33 mouse cellular contexts compared by ENCODE assay signal in genomic region chr13:34106999-34107398, GRCm38 (mm10). TPM values are rescaled to one million over a fixed set of nuclear protein-coding genes. Genes with fewer than 3 reads are reported as not detected.
DNase-seq lines count a peak whose midpoint lies in the region; ATAC-seq and TF ChIP-seq lines count a peak whose summit lies in the region.
"Had no signal": no experiment of that assay in that cellular context is flagged by ENCODE, and none has a peak within 500 bp of the region (broad histone marks: within the 10 kb centered on the region; RNA-seq: fewer than 3 reads in every experiment).

No protein-coding gene starts in this region.

- TF ChIP-seq CTCF in intestine, postnatal 0 days (IDR thresholded peaks at IDR 0.05; ENCODE audit: low read depth): no peak
- no peak for TF ChIP-seq CTCF in MEL (IDR thresholded peaks at IDR 0.05 in 2 of 3, conservative IDR thresholded peaks at IDR 0.05 in 1 of 3; ENCODE audit: control insufficient read depth in 1 of 3, insufficient read depth in 1 of 3, low read depth in 2 of 3, low read length in 3 of 3, poor library complexity in 1 of 3, severe bottlenecking in 1 of 3)

- intact Hi-C loops in gastrocnemius, postnatal 36 days (cut with DNase I): no loop called here

- H3K27me3 ChIP-seq in intestine, postnatal 0 days (replicated peaks; ENCODE audit: control insufficient read depth, insufficient read depth, low read length): no peaks in the 10 kb centered on the region
- H3K27me3 ChIP-seq in intestine, embryonic 16.5 days (replicated peaks; ENCODE audit: control insufficient read depth, insufficient read depth, low read length): no peaks in the 10 kb centered on the region
- H3K27me3 ChIP-seq in MEL (ENCODE audit: control insufficient read depth in 1 of 2, insufficient read depth in 2 of 2, low read length in 2 of 2): no peaks in the 10 kb centered on the region
- no peaks in the 10 kb centered on the region for H3K27me3 ChIP-seq in neural tube, embryonic 15.5 days (replicated peaks)
- H3K27me3 ChIP-seq: embryonic facial prominence, embryonic 13.5 days; forebrain, embryonic 15.5 days; hindbrain, embryonic 15.5 days; neural tube, embryonic 12.5 days; stomach, embryonic 15.5 days had no signal

- 88% methylated on average over 1 of the region's 1 CpGs for WGBS in intestine, postnatal 0 days
- WGBS in intestine, embryonic 16.5 days: 91% methylated on average over 1 of the region's 1 CpGs
- WGBS in neural tube, embryonic 15.5 days: 65% methylated on average over 1 of the region's 1 CpGs

- no peaks in the 10 kb centered on the region for H3K79me2 ChIP-seq in MEL (ENCODE audit: control insufficient read depth, insufficient read depth, low read length, poor library complexity)

- no peak overlapping the region for H3K4me3 ChIP-seq in intestine, postnatal 0 days (ENCODE audit: low read depth, low read length)
- H3K4me3 ChIP-seq in intestine, embryonic 16.5 days (ENCODE audit: low read length): no peak overlapping the region
- no peak overlapping the region for H3K4me3 ChIP-seq in MEL (ENCODE audit: control insufficient read depth in 1 of 2, insufficient read depth in 1 of 2, low read depth in 2 of 2, low read length in 2 of 2)
- H3K4me3 ChIP-seq in neural tube, embryonic 15.5 days (replicated peaks): no peak overlapping the region
- H3K4me3 ChIP-seq: embryonic facial prominence, embryonic 13.5 days; forebrain, embryonic 10.5 days; forebrain, embryonic 15.5 days; hindbrain, embryonic 15.5 days; layer of hippocampus, adult 2 months; left cerebral cortex, adult 2 months; liver, embryonic 13.5 days; midbrain, embryonic 10.5 days; neural tube, embryonic 12.5 days; stomach, embryonic 15.5 days had no signal

- no peak for ATAC-seq in intestine, postnatal 0 days
- ATAC-seq in intestine, embryonic 16.5 days: no peak; the same call in 1 of the 2 replicates
- peak; percentile 97 for ATAC-seq in granulocyte monocyte progenitor cell, adult 5-6 weeks (replicated peaks; ENCODE audit: poor library complexity, severe bottlenecking)
- ATAC-seq in neural tube, embryonic 15.5 days (ENCODE audit: low FRiP score): peak; percentile 76
- ATAC-seq: forebrain, embryonic 15.5 days; lung, postnatal 0 days; midbrain, embryonic 16.5 days had no signal

- no peaks in the 10 kb centered on the region for H3K36me3 ChIP-seq in intestine, postnatal 0 days (ENCODE audit: control insufficient read depth, insufficient read depth)
- no peaks in the 10 kb centered on the region for H3K36me3 ChIP-seq in intestine, embryonic 16.5 days (ENCODE audit: control insufficient read depth, insufficient read depth, low read length)
- H3K36me3 ChIP-seq in MEL (ENCODE audit: control insufficient read depth in 1 of 2, insufficient read depth in 2 of 2, low read length in 2 of 2): peaks cover 0 to 7% of the 10 kb centered on the region in 2 experiments; a peak in 2 of 4 replicates
- no peaks in the 10 kb centered on the region for H3K36me3 ChIP-seq in neural tube, embryonic 15.5 days
- H3K36me3 ChIP-seq: embryonic facial prominence, embryonic 13.5 days; forebrain, embryonic 10.5 days; forebrain, embryonic 15.5 days; hindbrain, embryonic 15.5 days; liver, embryonic 13.5 days; midbrain, embryonic 10.5 days; neural tube, embryonic 12.5 days; stomach, embryonic 15.5 days had no signal

- no peak for TF ChIP-seq POLR2A in MEL (IDR thresholded peaks at IDR 0.05; ENCODE audit: control insufficient read depth in 1 of 2, insufficient read depth in 1 of 2, low read depth in 1 of 2, low read length in 2 of 2, poor library complexity in 1 of 2)

- H3K4me2 ChIP-seq in intestine, postnatal 0 days (replicated peaks; ENCODE audit: low read depth): no peak overlapping the region
- no peak overlapping the region for H3K4me2 ChIP-seq in intestine, embryonic 16.5 days (ENCODE audit: low read depth, low read length)
- no peak overlapping the region for H3K4me2 ChIP-seq in neural tube, embryonic 15.5 days
- H3K4me2 ChIP-seq: embryonic facial prominence, embryonic 13.5 days; forebrain, embryonic 15.5 days; hindbrain, embryonic 15.5 days; liver, embryonic 13.5 days; neural tube, embryonic 12.5 days; stomach, embryonic 15.5 days had no signal

- no peak for TF ChIP-seq RAD21 in MEL (IDR thresholded peaks at IDR 0.05; ENCODE audit: low read depth, low read length)

- peak; percentile 76 for DNase-seq in MEL (ENCODE audit: low read depth, low spot score)
- no peak for DNase-seq in kidney, postnatal 4 days
- no peak for DNase-seq in gastrocnemius, postnatal 36 days
- no peak for DNase-seq in kidney, postnatal 36 days
- DNase-seq: adrenal gland, adult 2 months; B cell, adult 2 months; cerebellum, adult 11 months; cerebellum, adult 9-10 months; gastrocnemius, postnatal 25 days; kidney, adult 8-10 months; kidney, postnatal 14 days; left cerebral cortex, postnatal 4 days; liver, embryonic 13.5 days; lung, adult 18-20 months; lung, postnatal 4 days; retina, postnatal 1 day; right cerebral cortex, postnatal 14 days had no signal

- no peak for TF ChIP-seq EP300 in MEL (IDR thresholded peaks at IDR 0.05; ENCODE audit: low read depth in 1 of 2, low read length in 2 of 2)

- no peaks in the 10 kb centered on the region for H3K9me3 ChIP-seq in intestine, postnatal 0 days (ENCODE audit: control insufficient read depth)
- H3K9me3 ChIP-seq in intestine, embryonic 16.5 days (ENCODE audit: control insufficient read depth, low read length): no peaks in the 10 kb centered on the region
- H3K9me3 ChIP-seq in MEL (replicated peaks; ENCODE audit: insufficient read depth, low read length): no peaks in the 10 kb centered on the region
- H3K9me3 ChIP-seq in neural tube, embryonic 15.5 days (replicated peaks): no peaks in the 10 kb centered on the region
- H3K9me3 ChIP-seq: embryonic facial prominence, embryonic 13.5 days; forebrain, embryonic 10.5 days; forebrain, embryonic 15.5 days; hindbrain, embryonic 15.5 days; liver, embryonic 13.5 days; midbrain, embryonic 10.5 days; neural tube, embryonic 12.5 days; stomach, embryonic 15.5 days had no signal

- H3K9ac ChIP-seq in intestine, postnatal 0 days (ENCODE audit: low read depth, low read length): no peak overlapping the region
- H3K9ac ChIP-seq in intestine, embryonic 16.5 days (ENCODE audit: low read depth, low read length): no peak overlapping the region
- peak overlapping the region; percentile 44 for H3K9ac ChIP-seq in MEL (ENCODE audit: control insufficient read depth, low read depth, low read length, poor library complexity, severe bottlenecking)
- no peak overlapping the region for H3K9ac ChIP-seq in neural tube, embryonic 15.5 days (replicated peaks)
- H3K9ac ChIP-seq: embryonic facial prominence, embryonic 13.5 days; forebrain, embryonic 15.5 days; hindbrain, embryonic 15.5 days; liver, embryonic 13.5 days; neural tube, embryonic 12.5 days; stomach, embryonic 15.5 days had no signal

- no peaks in the 10 kb centered on the region for H3K4me1 ChIP-seq in intestine, postnatal 0 days (replicated peaks; ENCODE audit: control insufficient read depth, insufficient read depth, low read length)
- no peaks in the 10 kb centered on the region for H3K4me1 ChIP-seq in intestine, embryonic 16.5 days (ENCODE audit: control insufficient read depth, insufficient read depth, low read length)
- peaks cover 2 to 5% of the 10 kb centered on the region in 2 experiments; a peak in 3 of 4 replicates for H3K4me1 ChIP-seq in MEL (ENCODE audit: control insufficient read depth in 1 of 2, insufficient read depth in 2 of 2, low read length in 2 of 2)
- no peaks in the 10 kb centered on the region for H3K4me1 ChIP-seq in neural tube, embryonic 15.5 days
- H3K4me1 ChIP-seq: embryonic facial prominence, embryonic 13.5 days; forebrain, embryonic 15.5 days; hindbrain, embryonic 15.5 days; neural tube, embryonic 12.5 days; stomach, embryonic 15.5 days had no signal

- peak overlapping the region; percentile 16; the same call in 1 of the 2 replicates for H3K27ac ChIP-seq in intestine, postnatal 0 days (ENCODE audit: low read depth, low read length)
- H3K27ac ChIP-seq in intestine, embryonic 16.5 days (ENCODE audit: low read length): no peak overlapping the region
- peak overlapping the region; percentile 35; the same call in 1 of the 2 replicates for H3K27ac ChIP-seq in MEL (ENCODE audit: control insufficient read depth, low read depth, low read length)
- no peak overlapping the region for H3K27ac ChIP-seq in neural tube, embryonic 15.5 days (replicated peaks)
- H3K27ac ChIP-seq: embryonic facial prominence, embryonic 13.5 days; forebrain, embryonic 10.5 days; forebrain, embryonic 15.5 days; hindbrain, embryonic 15.5 days; layer of hippocampus, adult 2 months; left cerebral cortex, adult 2 months; liver, embryonic 13.5 days; midbrain, embryonic 10.5 days; neural tube, embryonic 12.5 days; stomach, embryonic 15.5 days had no signal

RNA-seq across cellular contexts. Expression of gene Tubb2b, which starts 23.3 kb away (rescaled TPM):
- 14.1 and 15.4 TPM in 2 replicates for polyA plus RNA-seq in intestine, postnatal 0 days (2015; fragmentation: Nextera tagmentation; extraction: Ambion mirVana)
- polyA plus RNA-seq in intestine, embryonic 16.5 days (2015; fragmentation: Nextera tagmentation; extraction: Ambion mirVana): 30.4 and 36.0 TPM in 2 replicates
- total RNA-seq in MEL (2012; rRNA removed): 1.4 and 2.7 TPM in 2 replicates
- 10 to 100 TPM in 1 of 2 experiments, not detected in 1; 10.6 TPM for polyA plus RNA-seq in MEL (2012; ENCODE audit: insufficient read depth in 1 of 2, insufficient read length in 2 of 2, low read depth in 1 of 2, low replicate concordance in 2 of 2, missing spikeins in 1 of 2)
- total RNA-seq in granulocyte monocyte progenitor cell, adult 5-6 weeks (2014; fragmentation: Nextera tagmentation): not detected in 2 replicates
- total RNA-seq in granulocyte monocyte progenitor cell, adult 5-6 weeks (2017): not detected in 2 replicates
- polyA plus RNA-seq in neural tube, embryonic 15.5 days (2015; fragmentation: Nextera tagmentation; extraction: Ambion mirVana): 777 and 1,015 TPM in 2 replicates
- total RNA-seq in gastrocnemius, postnatal 36 days (2021): 1 to 10 TPM; 1.6 to 2.1 TPM
- total RNA-seq: hematopoietic stem cell, adult 5-6 weeks had no signal

RNA-seq across cellular contexts. Expression of gene Tubb2a, which starts 29.2 kb away (rescaled TPM):
- 218 and 292 TPM in 2 replicates for polyA plus RNA-seq in intestine, postnatal 0 days (2015; fragmentation: Nextera tagmentation; extraction: Ambion mirVana)
- 149 and 162 TPM in 2 replicates for polyA plus RNA-seq in intestine, embryonic 16.5 days (2015; fragmentation: Nextera tagmentation; extraction: Ambion mirVana)
- total RNA-seq in MEL (2012; rRNA removed): 38.8 and 68.8 TPM in 2 replicates
- polyA plus RNA-seq in MEL (2012; ENCODE audit: insufficient read depth in 1 of 2, insufficient read length in 2 of 2, low read depth in 1 of 2, low replicate concordance in 2 of 2, missing spikeins in 1 of 2): 10 to 100 TPM in 1 of 2 experiments, not detected in 1; 55.9 TPM
- total RNA-seq in granulocyte monocyte progenitor cell, adult 5-6 weeks (2014; fragmentation: Nextera tagmentation): 2.3 and 3.4 TPM in 2 replicates
- 7.0 and 8.5 TPM in 2 replicates for total RNA-seq in granulocyte monocyte progenitor cell, adult 5-6 weeks (2017)
- polyA plus RNA-seq in neural tube, embryonic 15.5 days (2015; fragmentation: Nextera tagmentation; extraction: Ambion mirVana): 2,701 and 3,281 TPM in 2 replicates
- total RNA-seq in gastrocnemius, postnatal 36 days (2021): 10 to 100 TPM; 11.4 to 11.5 TPM

RNA-seq across cellular contexts. Expression of gene Psmg4, which starts 55.8 kb away (rescaled TPM):
- 62.8 and 69.8 TPM in 2 replicates for polyA plus RNA-seq in intestine, postnatal 0 days (2015; fragmentation: Nextera tagmentation; extraction: Ambion mirVana)
- polyA plus RNA-seq in intestine, embryonic 16.5 days (2015; fragmentation: Nextera tagmentation; extraction: Ambion mirVana): 66.7 and 67.2 TPM in 2 replicates
- total RNA-seq in MEL (2012; rRNA removed): 146 and 161 TPM in 2 replicates
- polyA plus RNA-seq in MEL (2012; ENCODE audit: insufficient read depth in 1 of 2, insufficient read length in 2 of 2, low read depth in 1 of 2, low replicate concordance in 2 of 2, missing spikeins in 1 of 2): 100 to 1,000 TPM in 1 of 2 experiments, not detected in 1; 121 TPM
- 50.2 and 81.2 TPM in 2 replicates for total RNA-seq in granulocyte monocyte progenitor cell, adult 5-6 weeks (2014; fragmentation: Nextera tagmentation)
- 181 and 240 TPM in 2 replicates for total RNA-seq in granulocyte monocyte progenitor cell, adult 5-6 weeks (2017)
- 86.8 and 96.5 TPM in 2 replicates for polyA plus RNA-seq in neural tube, embryonic 15.5 days (2015; fragmentation: Nextera tagmentation; extraction: Ambion mirVana)
- 10 to 100 TPM; 13.5 to 14.3 TPM for total RNA-seq in gastrocnemius, postnatal 36 days (2021)

Comparison
In these comparisons a context has a peak if more than half of its experiments do, and no peak if none do; other contexts are left out.
1. H3K27ac ChIP-seq: peak in intestine, postnatal 0 days (single experiment) and MEL (single experiment); none in intestine, embryonic 16.5 days (single experiment) and neural tube, embryonic 15.5 days (single experiment).
2. ATAC-seq: peak in granulocyte monocyte progenitor cell, adult 5-6 weeks (single experiment) and neural tube, embryonic 15.5 days (single experiment); none in intestine, postnatal 0 days (single experiment) and intestine, embryonic 16.5 days (single experiment).
3. RNA of gene Tubb2b, which starts 23.3 kb away (polyA plus RNA-seq): 777 to 1,015 TPM in neural tube, embryonic 15.5 days; 10.6 TPM in MEL, 30.4 to 36.0 TPM in intestine, embryonic 16.5 days and 14.1 to 15.4 TPM in intestine, postnatal 0 days; every median in the first group is over 10 times any median in the second.